Mouse (Mus musculus) heart, adult 2 months (tissue): ENCODE data around the gene Gm20388.

Experiments used
- CTCF ChIP-seq: fragments of 200-600 bp; IDR thresholded peaks from 2 replicates; pipeline ENCODE4 v1.8.1; 2022; ENCODE audit warnings: antibody characterized with exemption, mild to moderate bottlenecking, moderate library complexity
- EP300 ChIP-seq: fragments of 200-500 bp; IDR thresholded peaks from 2 replicates; pipeline ENCODE4 v1.6.1; 2011; ENCODE audit warnings: low read depth, low read length, control low read depth; ENCODE audit not compliant: insufficient read depth
- POLR2A ChIP-seq: fragments of 200-500 bp; IDR thresholded peaks from 2 replicates; pipeline ENCODE4 v1.6.1; 2011; ENCODE audit warnings: mild to moderate bottlenecking, low read depth, low read length, control low read depth; ENCODE audit not compliant: insufficient read depth

DNA sequence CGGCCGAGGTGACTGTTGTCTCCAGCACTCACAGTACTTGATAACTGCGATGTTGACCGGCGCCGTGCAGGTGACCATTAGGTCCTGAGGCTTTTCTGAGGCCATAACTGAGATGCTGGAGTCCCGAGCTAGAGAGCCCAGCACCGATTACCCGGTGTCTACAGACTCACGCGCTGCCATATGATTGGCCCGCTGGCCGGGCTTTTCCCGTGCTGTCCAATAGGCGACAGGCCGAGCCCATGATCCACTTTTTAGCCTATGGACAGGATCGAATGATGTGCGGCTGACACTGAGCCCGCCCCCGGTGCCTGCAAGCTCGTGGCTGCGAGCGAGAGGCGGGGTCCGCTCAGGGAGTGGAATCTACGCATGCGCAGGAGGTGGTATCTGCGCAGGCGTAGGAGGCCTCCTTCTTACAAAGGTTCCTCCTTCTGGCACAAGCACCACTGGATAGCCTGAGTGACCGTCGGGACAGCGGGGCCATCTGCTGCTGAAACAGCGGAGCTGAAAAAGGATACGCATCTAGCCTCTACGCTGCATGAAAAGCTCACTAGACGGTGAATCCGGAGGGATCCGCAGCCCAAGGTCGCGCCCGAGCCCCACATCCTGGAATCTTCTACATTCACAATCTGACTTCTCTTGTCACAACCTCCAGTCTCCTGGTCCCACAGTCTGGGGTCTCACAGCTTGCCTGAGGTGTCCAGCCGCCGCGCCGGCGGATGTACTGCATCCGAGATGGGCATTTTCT, 2532.8 kb downstream of the Gm20388 start, which contains the start of gene Mvd:
- TF ChIP-seq CTCF (peak; percentile 62), EP300 (peak; percentile 94), POLR2A (peak; percentile 98)
